Mouse (Mus musculus) embryonic facial prominence, embryonic 10.5 days (tissue): Measurements from ENCODE around the gene Gm20696. TPM values are rescaled to one million over a fixed set of nuclear protein-coding genes. Genes with fewer than 3 reads are reported as not detected.

Experiments
- DNase-seq: peaks from one replicate; pipeline ENCODE4 v3.0.0-alpha.2; 2017; ENCODE audit warnings: low spot score
- H3K27ac ChIP-seq: fragments of 300-500 bp; sonication (generic); replicated peaks from 2 replicates; pipeline ENCODE4 v1.5.1; 2016; ENCODE audit warnings: mild to moderate bottlenecking
- H3K27me3 ChIP-seq: fragments of 300-500 bp; sonication (generic); replicated peaks from 2 replicates; pipeline ENCODE4 v1.6.1; 2016; ENCODE audit warnings: low read depth, mild to moderate bottlenecking; ENCODE audit not compliant: poor library complexity, severe bottlenecking
- H3K36me3 ChIP-seq: fragments of 300-500 bp; sonication (generic); replicated peaks from 2 replicates; pipeline ENCODE4 v1.6.1; 2016; ENCODE audit warnings: mild to moderate bottlenecking, moderate library complexity
- H3K4me1 ChIP-seq: fragments of 300-500 bp; sonication (generic); 2 replicates; pipeline ENCODE4 v1.6.1; 2016
- H3K4me3 ChIP-seq: fragments of 300-500 bp; sonication (generic); 2 replicates; pipeline ENCODE4 v1.5.1; 2016; ENCODE audit warnings: mild to moderate bottlenecking, moderate library complexity
- H3K9me3 ChIP-seq: fragments of 300-500 bp; sonication (generic); 2 replicates; pipeline ENCODE4 v1.6.1; 2016; ENCODE audit warnings: mild to moderate bottlenecking
- WGBS: fragments of 180-500 bp; shearing (Covaris S2); methylation state at CpG from one replicate; pipeline ENCODE4 v1.1.7; 2016; 5-methylcytosine and 5-hydroxymethylcytosine counted together
- polyA plus RNA-seq: library from polyadenylated mRNA; unstranded; fragments of >200 nt; fragmentation: Nextera tagmentation; extraction: Ambion mirVana; gene quantifications from 2 replicates; pipeline ENCODE4 v1.2.1, GENCODE M21; 2016

Gene Gm20696
- polyA plus RNA-seq, 1 experiment from 2014 or later: 4.5 TPM

- no peak for DNase-seq
- peaks cover 39% of the 10 kb centered on the region for H3K4me1 ChIP-seq
- H3K9me3 ChIP-seq: no peaks in the 10 kb centered on the region
- H3K4me3 ChIP-seq: no peak overlapping the region
- no peaks in the 10 kb centered on the region for H3K27me3 ChIP-seq
- peaks cover 23% of the 10 kb centered on the region for H3K36me3 ChIP-seq
- 0 out of 2 replicates have a peak overlapping the region, but pooled peaks have one; percentile 49 for H3K27ac ChIP-seq
- 65% methylated on average over 11 of the region's 11 CpGs for WGBS
Measured at GRCm38 (mm10) chr6:99451479-99451878, 215.1 kb downstream of the Gm20696 start.

- Histone ChIP-seq H3K4me3 (no peak overlapping the region), H3K36me3 (peaks cover 8% of the 10 kb centered on the region), H3K4me1 (peaks cover 22% of the 10 kb centered on the region), H3K27me3 (no peaks in the 10 kb centered on the region), H3K9me3 (no peaks in the 10 kb centered on the region), H3K27ac (0 out of 2 replicates have a peak overlapping the region, but pooled peaks have one; percentile 30)
- 84% methylated on average over 4 of the region's 4 CpGs for WGBS
- DNase-seq: no peak
Measured at GRCm38 (mm10) chr6:99447447-99447846, 219.2 kb downstream of the Gm20696 start.

GRCm38 (mm10) chr6:99446801-99447415 is 219.7 kb downstream of the Gm20696 start:
- DNase-seq: no peak
- no peak overlapping the region for H3K27ac ChIP-seq
- peaks cover 8% of the 10 kb centered on the region for H3K36me3 ChIP-seq
- peaks cover 17% of the 10 kb centered on the region for H3K4me1 ChIP-seq
- 92% methylated on average over 12 of the region's 12 CpGs for WGBS
- H3K9me3 ChIP-seq: no peaks in the 10 kb centered on the region
- H3K27me3 ChIP-seq: no peaks in the 10 kb centered on the region
- H3K4me3 ChIP-seq: no peak overlapping the region

GRCm38 (mm10) chr6:99443460-99443859 is 223.1 kb downstream of the Gm20696 start:
- H3K4me1 ChIP-seq: peaks cover 39% of the 10 kb centered on the region
- H3K27me3 ChIP-seq: no peaks in the 10 kb centered on the region
- no peak overlapping the region for H3K4me3 ChIP-seq
- peaks cover 8% of the 10 kb centered on the region for H3K36me3 ChIP-seq
- no peaks in the 10 kb centered on the region for H3K9me3 ChIP-seq
- H3K27ac ChIP-seq: no peak overlapping the region
- no peak for DNase-seq
- 83% methylated on average over 5 of the region's 5 CpGs for WGBS

GRCm38 (mm10) chr6:99441100-99441499 is 225.5 kb downstream of the Gm20696 start:
- Histone ChIP-seq H3K27ac (no peak overlapping the region), H3K9me3 (no peaks in the 10 kb centered on the region), H3K4me1 (peaks cover 39% of the 10 kb centered on the region), H3K36me3 (no peaks in the 10 kb centered on the region), H3K27me3 (no peaks in the 10 kb centered on the region), H3K4me3 (no peak overlapping the region)
- 76% methylated on average over 7 of the region's 7 CpGs for WGBS
- no peak for DNase-seq

- H3K4me3 ChIP-seq: no peak overlapping the region
- DNase-seq: no peak
- H3K36me3 ChIP-seq: no peaks in the 10 kb centered on the region
- H3K4me1 ChIP-seq: peaks cover 39% of the 10 kb centered on the region
- 85% methylated on average over 2 of the region's 2 CpGs for WGBS
- no peaks in the 10 kb centered on the region for H3K27me3 ChIP-seq
- H3K9me3 ChIP-seq: no peaks in the 10 kb centered on the region
- no peak overlapping the region for H3K27ac ChIP-seq
Measured at GRCm38 (mm10) chr6:99440606-99441005, 226.0 kb downstream of the Gm20696 start.

- 2% methylated on average over 9 of the region's 9 CpGs for WGBS
- Histone ChIP-seq H3K4me3 (0 out of 2 replicates have a peak overlapping the region, but pooled peaks have one; percentile 21), H3K9me3 (no peaks in the 10 kb centered on the region), H3K4me1 (peaks cover 39% of the 10 kb centered on the region), H3K27ac (peak overlapping the region; percentile 82), H3K36me3 (peaks cover 3% of the 10 kb centered on the region), H3K27me3 (no peaks in the 10 kb centered on the region)
- peak; percentile 60 for DNase-seq
Measured at GRCm38 (mm10) chr6:99439878-99440361, 226.7 kb downstream of the Gm20696 start.

GRCm38 (mm10) chr6:99439214-99439877 is 227.3 kb downstream of the Gm20696 start:
- H3K27me3 ChIP-seq: no peaks in the 10 kb centered on the region
- H3K36me3 ChIP-seq: peaks cover 9% of the 10 kb centered on the region
- H3K4me3 ChIP-seq: 0 out of 2 replicates have a peak overlapping the region, but pooled peaks have one; percentile 21
- H3K4me1 ChIP-seq: peaks cover 39% of the 10 kb centered on the region
- no peak for DNase-seq
- no peaks in the 10 kb centered on the region for H3K9me3 ChIP-seq
- WGBS: 8% methylated on average over 9 of the region's 9 CpGs
- peak overlapping the region; percentile 82 for H3K27ac ChIP-seq

GRCm38 (mm10) chr6:99436371-99436770 is 230.2 kb downstream of the Gm20696 start:
- H3K9me3 ChIP-seq: no peaks in the 10 kb centered on the region
- no peak overlapping the region for H3K4me3 ChIP-seq
- H3K27me3 ChIP-seq: no peaks in the 10 kb centered on the region
- no peak overlapping the region for H3K27ac ChIP-seq
- DNase-seq: no peak
- WGBS: 90% methylated on average over 6 of the region's 6 CpGs
- H3K4me1 ChIP-seq: peaks cover 36% of the 10 kb centered on the region
- H3K36me3 ChIP-seq: peaks cover 19% of the 10 kb centered on the region

- no peak for DNase-seq
- H3K27me3 ChIP-seq: no peaks in the 10 kb centered on the region
- H3K36me3 ChIP-seq: peaks cover 21% of the 10 kb centered on the region
- no peak overlapping the region for H3K27ac ChIP-seq
- no peaks in the 10 kb centered on the region for H3K9me3 ChIP-seq
- WGBS: 95% methylated on average over 10 of the region's 10 CpGs
- H3K4me3 ChIP-seq: no peak overlapping the region
- peaks cover 25% of the 10 kb centered on the region for H3K4me1 ChIP-seq
Measured at GRCm38 (mm10) chr6:99435140-99435539, 231.5 kb downstream of the Gm20696 start.

GRCm38 (mm10) chr6:99433006-99433405 is 233.6 kb downstream of the Gm20696 start:
- 90% methylated on average over 9 of the region's 9 CpGs for WGBS

GRCm38 (mm10) chr6:99431941-99432340 is 234.7 kb downstream of the Gm20696 start:
- H3K9me3 ChIP-seq: no peaks in the 10 kb centered on the region
- peaks cover 21% of the 10 kb centered on the region for H3K36me3 ChIP-seq
- H3K4me3 ChIP-seq: no peak overlapping the region
- 80% methylated on average over 4 of the region's 4 CpGs for WGBS
- no peaks in the 10 kb centered on the region for H3K4me1 ChIP-seq
- H3K27me3 ChIP-seq: no peaks in the 10 kb centered on the region
- no peak for DNase-seq
- no peak overlapping the region for H3K27ac ChIP-seq

More at GRCm38 (mm10) chr6:99433006-99433405, 233.6 kb downstream of the Gm20696 start:
- Histone ChIP-seq H3K27me3 (no peaks in the 10 kb centered on the region), H3K9me3 (no peaks in the 10 kb centered on the region), H3K27ac (no peak overlapping the region), H3K4me1 (peaks cover 4% of the 10 kb centered on the region), H3K4me3 (no peak overlapping the region), H3K36me3 (peaks cover 21% of the 10 kb centered on the region)
- no peak for DNase-seq

GRCm38 (mm10) chr6:99430560-99430959 is 236.0 kb downstream of the Gm20696 start:
- Histone ChIP-seq H3K27me3 (no peaks in the 10 kb centered on the region), H3K4me1 (no peaks in the 10 kb centered on the region), H3K36me3 (peaks cover 21% of the 10 kb centered on the region), H3K9me3 (no peaks in the 10 kb centered on the region), H3K4me3 (no peak overlapping the region), H3K27ac (no peak overlapping the region)
- no peak for DNase-seq
- 94% methylated on average over 14 of the region's 14 CpGs for WGBS
